Mouse (Mus musculus) hematopoietic stem cell, adult 5-6 weeks (primary cell): ENCODE measurements around the gene Wwp2. TPM values are rescaled to one million over a fixed set of nuclear protein-coding genes. Genes with fewer than 3 reads are reported as not detected.

Experiments
- ATAC-seq, 2 experiments: fragments of 125-278 bp in 1 of 2; replicated peaks in 1 of 2; 2 replicates each; pipeline ENCODE4 v1.8.0; 2016 to 2017; ENCODE audit warnings: inconsistent platforms in 2 of 2, mild to moderate bottlenecking in 2 of 2, moderate number of reproducible peaks in 2 of 2, low read depth in 1 of 2, moderate TSS enrichment in 1 of 2; ENCODE audit not compliant: low FRiP score in 2 of 2, poor library complexity in 2 of 2, severe bottlenecking in 2 of 2, insufficient read depth in 1 of 2, low TSS enrichment in 1 of 2
- total RNA-seq: library from RNA; stranded (forward); fragments of 172-1452, 232-1000 nt; gene quantifications from 2 replicates; pipeline ENCODE4 v1.2.3, GENCODE M21; 2017

The Wwp2 gene
- total RNA-seq, 1 experiment from 2014 or later = 62.0 TPM

DNA sequence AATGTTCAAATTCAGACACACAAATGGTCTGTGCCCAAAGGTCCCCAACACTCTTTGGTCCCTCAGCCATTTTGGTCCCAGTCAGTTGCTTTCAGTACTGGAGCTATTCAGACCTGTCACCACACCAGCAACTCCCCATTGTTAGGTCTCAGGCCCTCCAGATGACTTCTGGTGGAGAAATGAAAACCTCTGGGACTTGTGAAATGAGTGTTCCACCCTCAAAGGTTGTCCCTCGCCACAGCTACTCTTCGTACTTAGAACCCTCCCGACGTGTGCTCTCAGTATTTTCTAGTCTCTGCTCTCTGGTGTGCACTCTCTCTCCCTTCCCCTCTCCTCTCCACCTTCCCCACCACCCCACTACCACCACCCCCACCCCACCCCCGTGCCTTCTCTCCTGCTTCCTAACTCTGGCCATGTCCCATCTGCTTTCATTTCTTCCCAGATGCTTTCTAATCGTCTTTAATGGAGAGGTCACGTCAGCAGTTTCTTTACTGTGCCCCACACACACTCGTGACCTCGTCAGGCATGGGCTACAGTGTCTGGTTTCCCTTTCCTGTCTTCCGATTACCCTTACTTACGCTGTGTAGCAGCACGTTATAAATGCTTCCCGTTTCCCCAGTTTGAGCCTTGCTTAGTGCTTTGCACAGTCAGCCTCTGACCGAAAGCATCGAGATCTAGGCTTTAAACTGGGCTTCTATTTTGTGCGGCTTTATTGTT, 124.8 kb downstream of the Wwp2 start:
- peak; percentile 87 for ATAC-seq

DNA sequence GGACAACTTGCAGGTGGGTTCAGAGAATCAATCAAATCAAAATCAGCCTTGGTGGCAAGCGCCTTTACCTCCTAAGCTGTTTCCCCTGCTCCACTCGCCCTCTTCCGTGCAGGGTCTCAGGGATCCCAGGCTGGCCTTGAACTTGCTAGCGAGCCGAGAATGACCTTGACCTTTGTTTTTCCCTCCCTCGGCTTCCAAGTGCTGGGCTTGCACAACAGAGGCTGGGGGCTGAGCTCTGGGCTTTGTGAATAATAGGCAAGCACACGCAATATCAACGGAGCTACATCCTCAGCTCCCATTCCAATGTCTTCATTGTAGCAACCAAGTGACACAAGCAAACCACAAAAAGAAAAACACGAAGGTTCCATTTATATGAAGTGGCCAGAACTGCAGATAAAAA, 126.0 kb downstream of the Wwp2 start:
- no peak for ATAC-seq

DNA sequence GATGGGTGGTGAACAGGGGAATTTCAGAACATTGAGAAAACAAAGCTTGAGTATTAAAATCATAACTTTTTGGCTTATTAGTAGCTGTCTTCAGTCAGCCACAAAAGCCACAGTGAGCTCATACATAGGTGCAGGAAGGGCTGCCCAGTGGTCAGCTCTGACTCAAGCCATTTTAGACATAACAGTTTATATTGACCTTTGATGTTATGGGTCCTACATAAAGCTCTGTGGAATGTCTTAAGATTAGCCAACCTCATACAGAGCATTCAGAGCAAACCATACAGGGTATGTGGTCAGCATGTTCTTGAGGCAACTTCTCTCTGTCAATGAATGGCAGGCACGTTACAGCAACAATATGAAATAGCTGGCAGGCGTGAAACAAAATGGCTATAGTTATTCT, 134.9 kb downstream of the Wwp2 start:
- ATAC-seq = no peak

DNA sequence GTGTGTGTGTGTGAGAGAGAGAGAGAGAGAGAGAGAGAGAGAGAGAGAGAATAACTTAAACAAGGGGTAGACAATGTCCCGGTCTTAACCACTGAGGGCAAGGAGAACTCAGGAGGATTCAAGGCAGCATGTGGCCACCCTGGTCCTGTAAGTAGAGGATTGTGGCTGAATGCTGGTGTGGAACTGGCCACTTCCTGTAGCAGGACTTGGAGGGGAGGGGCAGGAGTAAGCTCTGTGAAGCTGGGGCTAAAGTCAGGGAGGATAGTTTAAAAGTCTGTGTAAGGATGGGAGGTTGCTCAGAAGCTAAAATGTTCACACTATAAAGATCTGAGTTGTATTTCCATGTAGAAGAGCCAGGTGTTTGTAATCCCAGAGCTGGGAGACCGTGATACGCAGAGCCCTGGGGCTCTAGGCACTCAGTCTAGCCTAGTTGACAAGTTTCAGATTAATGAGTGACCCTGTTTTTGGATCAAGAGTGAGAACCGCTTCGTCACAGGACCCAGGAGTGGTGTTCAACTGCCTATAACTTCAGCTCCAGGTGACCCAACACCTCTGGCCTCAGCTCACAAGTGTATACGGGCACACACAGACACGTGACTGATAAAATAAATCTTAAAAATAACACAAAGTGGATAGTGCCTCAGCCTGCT, 135.4 kb downstream of the Wwp2 start:
- no peak for ATAC-seq

DNA sequence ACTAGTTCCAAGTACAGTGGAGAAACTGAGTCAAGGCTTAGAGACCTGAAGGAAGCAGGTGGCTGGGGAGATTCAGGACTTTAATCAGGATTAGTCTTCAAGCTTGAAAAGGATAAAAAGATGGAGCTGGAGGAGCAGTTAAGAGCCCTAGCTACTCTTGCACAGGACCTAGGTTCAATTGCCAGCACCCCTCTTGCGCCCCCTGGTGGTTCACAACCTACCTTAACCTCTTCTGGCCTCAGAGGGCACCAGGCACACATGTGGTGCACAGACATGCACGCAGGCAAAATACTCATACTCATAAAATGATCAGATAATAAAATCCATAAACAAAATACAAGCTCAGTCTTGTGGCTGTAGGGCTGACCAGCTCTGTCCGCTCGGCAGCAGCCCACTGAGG, 136.3 kb downstream of the Wwp2 start:
- ATAC-seq = peak; percentile 61 to 67

DNA sequence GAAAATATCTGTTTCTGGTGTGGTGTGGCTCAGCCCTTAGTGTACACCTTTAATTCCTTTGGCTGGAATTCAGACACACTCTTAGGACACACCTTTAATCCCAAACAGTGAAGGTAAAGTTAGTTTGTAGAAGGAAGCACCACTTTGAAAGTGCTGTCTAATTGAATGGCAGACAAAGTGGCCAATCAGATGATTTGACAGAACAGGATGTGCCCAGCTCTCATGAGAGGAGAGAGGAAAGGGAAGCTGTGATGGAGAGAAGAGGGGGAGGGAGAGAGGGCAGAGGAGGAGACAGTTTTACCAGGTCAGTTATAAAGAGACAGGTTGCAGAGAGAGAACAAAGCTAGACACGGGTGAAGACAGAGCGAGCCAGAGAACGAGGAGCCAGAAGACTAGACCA, 138.6 kb downstream of the Wwp2 start:
- ATAC-seq = no peak

DNA sequence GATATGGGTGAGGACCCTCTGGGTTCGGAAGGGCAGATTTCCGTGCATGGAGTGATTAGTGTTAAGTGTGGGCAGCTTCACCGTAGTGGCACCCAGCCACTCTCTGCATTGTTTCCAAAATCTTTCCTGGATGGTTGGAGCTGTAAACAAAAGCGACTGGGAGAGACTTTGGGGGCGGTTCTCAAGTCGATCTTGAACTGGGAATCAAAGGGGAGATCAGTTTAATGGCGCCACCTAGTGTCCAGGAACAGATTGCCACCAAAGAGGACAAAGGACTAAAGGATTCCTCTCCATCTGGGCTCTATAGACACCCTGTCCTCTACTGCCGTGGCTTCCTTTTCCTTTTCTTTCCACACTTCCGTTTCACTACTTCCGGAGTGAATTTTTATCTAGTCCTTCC, 140.5 kb downstream of the Wwp2 start:
- ATAC-seq = peak; percentile 58 to 59; a peak in 3 of 4 replicates

DNA sequence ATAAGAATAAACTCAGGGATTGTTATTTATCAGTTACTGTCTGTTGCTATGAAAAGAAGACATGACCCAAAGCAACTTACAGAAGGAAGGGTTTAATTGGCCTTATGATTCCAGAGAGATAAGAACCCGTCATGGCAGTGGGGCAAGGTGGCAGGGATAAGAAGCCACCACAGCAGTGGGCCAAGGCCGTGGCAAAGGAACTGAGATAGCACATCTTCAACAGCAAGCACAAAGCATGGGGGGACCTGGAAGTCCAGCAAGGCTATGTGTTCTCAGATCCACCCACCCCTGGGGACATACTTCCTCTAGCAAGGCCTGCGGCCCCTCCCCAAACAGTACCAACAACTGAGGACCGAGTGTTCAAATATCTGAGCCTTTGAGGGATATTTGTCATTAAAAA, 141.5 kb downstream of the Wwp2 start:
- peak in 1 of 2 experiments; percentile 47; a peak in 1 of 4 replicates for ATAC-seq

DNA sequence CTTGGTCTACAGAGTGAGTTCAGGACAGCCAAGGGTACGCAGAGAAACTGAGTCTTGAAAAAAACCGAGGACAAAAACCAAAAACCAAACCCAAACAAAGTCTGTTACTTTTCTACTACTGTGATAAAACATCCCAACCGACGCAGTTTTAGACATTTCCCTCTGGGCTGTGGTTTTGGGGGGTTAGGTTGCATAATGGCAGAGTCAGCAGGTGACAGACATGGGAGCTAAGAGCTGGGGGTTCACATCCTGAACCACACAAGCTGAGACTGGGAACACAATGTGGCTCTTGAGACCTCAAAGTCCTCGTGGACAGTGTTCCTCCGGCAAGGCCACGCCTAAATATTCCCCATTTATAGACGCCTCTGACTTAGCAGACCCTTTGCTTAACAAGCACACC, 142.0 kb downstream of the Wwp2 start:
- ATAC-seq = peak; percentile 24 to 48; a peak in 3 of 4 replicates

DNA sequence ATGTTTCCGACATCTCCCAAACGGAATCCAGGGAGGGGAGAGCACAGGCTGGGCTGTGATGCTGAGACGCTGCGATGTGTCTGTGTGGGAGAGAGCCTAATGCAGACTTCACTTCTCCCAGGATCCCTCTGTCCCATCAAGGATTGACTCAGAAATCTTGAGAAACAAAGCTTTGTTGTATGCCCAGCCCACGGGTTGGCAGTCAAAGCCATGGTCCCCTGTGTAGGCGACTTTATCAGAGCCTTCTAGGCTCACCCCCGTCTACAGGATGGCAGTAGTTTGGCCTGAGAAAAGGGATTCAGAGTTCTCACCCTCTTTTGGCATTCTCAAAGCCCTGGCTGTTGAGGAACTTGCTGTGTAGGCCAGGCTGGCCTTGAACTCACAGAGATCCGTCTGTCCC, 142.4 kb downstream of the Wwp2 start:
- ATAC-seq = no peak

DNA sequence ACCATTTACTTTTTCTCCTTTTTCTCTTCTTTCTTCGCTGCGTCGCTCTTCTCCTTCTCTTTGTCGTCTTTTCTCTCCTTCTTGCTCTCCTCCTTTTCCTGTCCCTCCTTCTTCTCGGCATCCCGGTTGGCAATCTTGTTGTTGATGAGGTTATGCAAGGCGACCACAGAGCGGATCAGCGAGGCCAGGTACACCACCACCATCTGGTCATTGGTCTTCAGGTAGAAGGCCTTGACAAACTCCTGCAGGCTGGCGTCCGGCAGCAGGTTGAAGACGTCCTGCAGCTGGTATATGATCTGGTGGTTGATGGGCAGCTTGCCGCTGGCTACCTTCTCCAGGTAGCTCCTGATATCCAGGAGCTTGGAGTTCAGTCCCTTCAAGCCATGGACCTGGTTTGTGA, 144.7 kb downstream of the Wwp2 start:
- ATAC-seq = no peak

DNA sequence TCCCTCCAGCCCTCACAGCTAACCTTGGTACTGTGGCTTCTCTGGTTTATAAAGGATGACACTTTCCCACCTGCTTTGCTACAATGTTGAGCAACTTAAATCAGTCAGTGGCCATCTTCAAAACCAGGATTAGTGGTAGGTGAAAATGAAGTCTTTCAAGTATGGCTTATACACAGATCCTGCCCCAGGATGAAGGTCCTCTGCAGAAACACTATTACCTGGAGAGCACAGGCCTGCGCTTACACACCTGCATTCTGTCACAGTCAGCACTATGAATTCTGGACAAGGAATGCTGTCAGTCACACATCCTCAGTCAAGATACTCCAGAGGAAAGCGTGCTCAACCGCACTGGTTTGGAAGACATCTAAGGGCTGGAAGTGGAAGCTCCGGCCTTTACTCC, 145.4 kb downstream of the Wwp2 start:
- no peak for ATAC-seq

DNA sequence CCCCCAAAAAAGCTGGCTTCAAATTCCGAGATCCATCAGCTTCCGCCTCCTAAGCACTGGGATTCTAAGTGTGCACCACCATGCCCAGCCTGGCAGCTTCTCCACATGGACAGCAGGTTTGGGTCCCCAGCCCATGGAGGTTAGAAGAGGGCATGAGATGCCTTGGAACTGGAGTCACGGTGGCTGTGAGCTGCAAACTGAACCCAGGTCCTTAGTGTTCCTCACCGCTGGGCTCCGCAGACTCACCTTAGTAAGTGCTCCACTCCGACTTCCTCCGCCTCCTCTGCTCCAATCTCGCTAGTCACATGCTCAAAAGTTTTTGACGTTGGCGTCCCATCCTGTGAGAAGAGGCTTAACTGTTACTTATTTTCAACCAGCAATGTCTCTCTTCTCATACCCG, 146.0 kb downstream of the Wwp2 start:
- no peak for ATAC-seq

DNA sequence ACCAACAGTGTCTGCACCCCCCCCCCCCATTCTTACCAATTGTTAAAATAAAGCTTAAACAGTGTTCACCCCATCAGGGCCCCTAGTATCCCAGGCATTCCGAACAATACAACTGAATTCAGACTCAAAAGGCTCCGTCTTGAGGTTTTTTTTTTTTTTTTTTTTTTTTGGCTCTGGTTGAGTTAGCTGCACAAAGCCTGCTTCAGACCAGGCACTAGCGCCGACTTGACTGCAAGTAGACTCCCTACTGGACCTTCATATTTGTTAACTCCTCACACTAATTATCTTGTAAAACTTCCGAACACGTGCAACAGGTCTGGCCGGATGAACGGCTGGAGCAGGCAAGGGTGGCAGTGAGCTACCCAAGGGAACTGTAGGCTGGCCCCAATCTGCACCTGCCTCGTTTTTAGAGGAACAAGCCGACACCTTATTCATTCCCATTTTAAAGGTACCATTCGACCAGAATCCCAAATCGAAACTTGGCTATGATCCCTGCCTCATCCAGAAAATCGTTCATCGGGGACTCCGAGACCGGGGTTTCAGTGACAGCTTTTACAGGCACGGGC, 151.3 kb downstream of the Wwp2 start:
- ATAC-seq = 0 out of 4 replicates have a peak, but pooled peaks of 1 of the 2 experiments have one; percentile 11

DNA sequence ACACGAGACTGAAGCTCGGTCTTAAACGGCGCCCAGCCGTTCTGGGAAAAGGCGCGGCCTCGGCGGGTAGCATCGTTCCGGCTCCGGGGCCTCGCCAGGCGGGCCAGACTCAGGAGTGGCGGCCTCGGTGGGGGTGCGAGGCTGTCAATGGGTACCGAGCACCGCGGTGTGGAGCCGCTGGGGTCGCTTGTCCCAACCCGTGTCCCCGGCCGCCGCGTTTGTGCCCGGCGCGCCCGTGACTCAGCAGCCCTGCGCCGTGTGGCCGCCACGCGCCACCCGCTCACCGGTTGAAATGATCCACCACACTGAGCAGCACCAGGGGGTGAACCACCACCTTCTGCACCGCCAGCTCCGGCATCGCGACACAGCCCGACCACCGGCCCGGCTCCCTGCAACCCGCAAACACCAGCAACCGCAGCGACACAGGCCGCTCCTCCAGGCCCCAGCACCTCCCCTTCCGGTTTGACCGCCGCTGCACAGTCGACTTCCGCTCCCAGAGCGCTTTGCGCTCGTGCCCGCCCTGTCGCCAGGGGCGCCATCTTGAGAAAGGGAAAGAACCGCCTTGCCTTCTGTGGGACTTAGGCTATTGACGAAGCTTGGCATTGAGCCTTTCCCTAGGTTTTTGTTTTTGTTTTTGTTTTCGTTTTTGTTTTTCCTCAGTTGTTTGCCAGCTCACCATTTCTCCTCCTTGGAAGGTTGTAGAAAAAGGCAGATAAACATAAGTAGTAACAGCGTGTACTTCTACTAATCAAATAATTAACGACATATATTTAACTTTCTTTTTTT, 152.0 kb downstream of the Wwp2 start, which contains the start of gene Psmd7:
Gene Psmd7, minus strand, starts transcription at position 470 of the 786 bp plus-strand sequence.
- peak; percentile 98 to 99 for ATAC-seq

DNA sequence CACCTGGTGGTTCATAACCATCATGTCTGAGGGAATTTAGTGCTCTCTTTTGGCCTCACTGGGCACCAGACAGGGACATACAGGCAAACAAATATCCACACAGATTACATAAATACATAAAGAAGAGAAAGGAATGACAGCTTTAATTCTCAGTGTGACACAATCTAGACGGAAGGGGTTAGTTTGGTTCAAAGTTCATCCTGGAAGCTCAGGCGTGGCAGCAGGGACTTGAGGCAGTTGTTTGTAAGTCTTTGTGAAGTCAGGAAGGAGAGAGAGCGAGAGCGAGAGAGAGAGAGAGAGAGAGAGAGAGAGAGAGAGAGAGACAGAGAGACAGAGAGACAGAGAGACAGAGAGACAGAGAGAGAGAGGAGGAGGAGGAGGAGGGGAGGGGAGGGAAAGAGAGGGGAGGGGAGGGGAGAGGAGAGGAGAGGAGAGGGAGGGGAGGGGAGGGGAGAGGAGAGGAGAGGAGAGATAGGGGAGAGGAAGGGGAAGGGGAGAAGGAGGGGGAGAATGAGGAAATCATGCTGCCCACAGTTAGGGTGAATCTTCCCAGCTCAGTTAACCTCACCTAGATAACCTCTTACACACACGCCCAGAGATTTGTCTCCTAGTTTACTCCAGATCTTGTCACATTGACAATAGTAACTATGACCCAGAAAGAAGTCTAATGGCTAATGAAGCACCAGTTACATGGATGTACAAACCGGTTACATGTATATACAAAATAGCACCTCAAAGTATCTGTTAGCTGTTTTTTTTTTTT, 158.0 kb downstream of the Wwp2 start:
- no peak for ATAC-seq

DNA sequence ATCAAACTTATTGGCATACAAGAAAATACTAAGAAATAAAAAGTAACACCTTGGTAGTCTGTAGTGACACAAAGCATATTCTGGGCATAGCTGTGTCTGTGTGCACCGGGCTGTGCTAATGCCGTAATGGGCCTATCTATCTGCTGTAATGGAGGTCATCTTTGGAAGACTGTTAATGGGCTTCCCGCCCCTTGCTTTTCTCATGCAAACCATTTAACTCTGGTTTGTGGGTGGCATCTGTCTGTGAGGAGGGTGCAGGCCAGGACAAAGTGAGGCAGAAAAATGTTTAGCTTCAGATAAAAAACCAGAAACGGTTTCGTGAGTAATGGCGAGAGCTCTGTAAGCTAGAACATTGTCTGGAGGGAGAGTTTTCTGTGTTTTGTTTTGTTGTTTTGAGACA, 158.7 kb downstream of the Wwp2 start:
- no peak for ATAC-seq
